Mouse (Mus musculus) forebrain, embryonic 13.5 days (tissue): ENCODE measurements around the gene Galk1. TPM values are rescaled to one million over a fixed set of nuclear protein-coding genes. Genes with fewer than 3 reads are reported as not detected.
A peak's percentile ranks its signal among the peaks of the same experiment; 100 is the strongest.

Experiments used
- ATAC-seq: fragments of 200-750 bp; cut with Nextera tagmentation; 2 replicates; pipeline ENCODE4 v1.8.0; 2017
- H3K27ac ChIP-seq: fragments of 300-500 bp; sonication (generic); 2 replicates; pipeline ENCODE4 v1.5.1; 2015; ENCODE audit warnings: inconsistent platforms, mild to moderate bottlenecking, moderate library complexity
- H3K27me3 ChIP-seq: fragments of 300-500 bp; sonication (generic); 2 replicates; pipeline ENCODE4 v1.6.1; 2015; ENCODE audit warnings: mild to moderate bottlenecking, inconsistent platforms
- H3K36me3 ChIP-seq: fragments of 300-500 bp; sonication (generic); 2 replicates; pipeline ENCODE4 v1.6.1; 2015; ENCODE audit warnings: mild to moderate bottlenecking, inconsistent platforms; ENCODE audit not compliant: poor library complexity, severe bottlenecking
- H3K4me1 ChIP-seq: fragments of 300-500 bp; sonication (generic); 2 replicates; pipeline ENCODE4 v1.6.1; 2015; ENCODE audit warnings: inconsistent platforms
- H3K4me2 ChIP-seq: fragments of 300-500 bp; sonication (generic); 2 replicates; pipeline ENCODE4 v1.6.1; 2015; ENCODE audit warnings: inconsistent platforms, mild to moderate bottlenecking, moderate library complexity
- H3K4me3 ChIP-seq: fragments of 300-500 bp; sonication (generic); 2 replicates; pipeline ENCODE4 v1.5.1; 2015; ENCODE audit warnings: mild to moderate bottlenecking, inconsistent platforms
- H3K9ac ChIP-seq: fragments of 300-500 bp; sonication (generic); 2 replicates; pipeline ENCODE4 v1.6.1; 2015; ENCODE audit warnings: mild to moderate bottlenecking, inconsistent platforms
- H3K9me3 ChIP-seq: fragments of 300-500 bp; sonication (generic); replicated peaks from 2 replicates; pipeline ENCODE4 v1.6.1; 2016; ENCODE audit warnings: inconsistent platforms
- WGBS: fragments of 180-500 bp; shearing (Covaris S2); methylation state at CpG from one replicate; pipeline ENCODE4 v1.1.7; 2015; 5-methylcytosine and 5-hydroxymethylcytosine counted together
- polyA plus RNA-seq: library from polyadenylated mRNA; unstranded; fragments of >200 nt; fragmentation: Nextera tagmentation; extraction: Ambion mirVana; gene quantifications from 2 replicates; pipeline ENCODE4 v1.2.1, GENCODE M21; 2015

Gene Galk1
- polyA plus RNA-seq, 1 experiment from 2014 or later: 74.8 TPM

GRCm38 (mm10) chr11:116045173-116045572 lies 32.7 kb upstream of the Galk1 start:
- Histone ChIP-seq H3K27me3 (no peaks in the 10 kb centered on the region), H3K4me3 (no peak overlapping the region), H3K9me3 (no peaks in the 10 kb centered on the region), H3K4me2 (no peak overlapping the region), H3K4me1 (no peaks in the 10 kb centered on the region), H3K27ac (no peak overlapping the region), H3K9ac (no peak overlapping the region), H3K36me3 (peaks cover 78% of the 10 kb centered on the region)
- WGBS: 98% methylated on average over 6 of the region's 6 CpGs
- no peak for ATAC-seq

- 88% methylated on average over 1 of the region's 1 CpGs for WGBS
- H3K36me3 ChIP-seq: peaks cover 76% of the 10 kb centered on the region
- no peak overlapping the region for H3K9ac ChIP-seq
- no peak overlapping the region for H3K4me2 ChIP-seq
- no peak overlapping the region for H3K4me3 ChIP-seq
- no peaks in the 10 kb centered on the region for H3K4me1 ChIP-seq
- no peaks in the 10 kb centered on the region for H3K27me3 ChIP-seq
- H3K27ac ChIP-seq: no peak overlapping the region
- H3K9me3 ChIP-seq: no peaks in the 10 kb centered on the region
- ATAC-seq: no peak
Measured at GRCm38 (mm10) chr11:116043286-116043685, 30.8 kb upstream of the Galk1 start.

- Histone ChIP-seq H3K9ac (no peak overlapping the region), H3K36me3 (peaks cover 69% of the 10 kb centered on the region), H3K9me3 (no peaks in the 10 kb centered on the region)
Measured at GRCm38 (mm10) chr11:116042372-116043138, 30.0 kb upstream of the Galk1 start.

GRCm38 (mm10) chr11:116041833-116042232 lies 29.3 kb upstream of the Galk1 start:
- Histone ChIP-seq H3K9me3 (no peaks in the 10 kb centered on the region), H3K9ac (no peak overlapping the region), H3K4me2 (no peak overlapping the region), H3K27ac (no peak overlapping the region), H3K4me3 (no peak overlapping the region), H3K4me1 (no peaks in the 10 kb centered on the region), H3K27me3 (no peaks in the 10 kb centered on the region), H3K36me3 (peaks cover 63% of the 10 kb centered on the region)
- no peak for ATAC-seq
- 98% methylated on average over 2 of the region's 2 CpGs for WGBS

More at GRCm38 (mm10) chr11:116042372-116043138, 30.0 kb upstream of the Galk1 start:
- no peaks in the 10 kb centered on the region for H3K27me3 ChIP-seq
- WGBS: 95% methylated on average over 5 of the region's 5 CpGs
- H3K4me3 ChIP-seq: no peak overlapping the region
- H3K4me1 ChIP-seq: no peaks in the 10 kb centered on the region
- ATAC-seq: no peak
- no peak overlapping the region for H3K4me2 ChIP-seq
- H3K27ac ChIP-seq: no peak overlapping the region

GRCm38 (mm10) chr11:116040593-116040992 lies 28.1 kb upstream of the Galk1 start:
- peaks cover 52% of the 10 kb centered on the region for H3K36me3 ChIP-seq
- H3K4me2 ChIP-seq: no peak overlapping the region
- H3K4me1 ChIP-seq: no peaks in the 10 kb centered on the region
- WGBS: 91% methylated on average over 6 of the region's 6 CpGs
- no peaks in the 10 kb centered on the region for H3K27me3 ChIP-seq
- H3K9me3 ChIP-seq: no peaks in the 10 kb centered on the region
- no peak overlapping the region for H3K9ac ChIP-seq
- no peak overlapping the region for H3K4me3 ChIP-seq
- no peak for ATAC-seq
- H3K27ac ChIP-seq: no peak overlapping the region

GRCm38 (mm10) chr11:116037826-116038225 lies 25.3 kb upstream of the Galk1 start:
- no peak for ATAC-seq
- Histone ChIP-seq H3K27ac (no peak overlapping the region), H3K4me3 (no peak overlapping the region), H3K4me2 (no peak overlapping the region), H3K36me3 (peaks cover 44% of the 10 kb centered on the region), H3K4me1 (peaks cover 7% of the 10 kb centered on the region), H3K9ac (no peak overlapping the region), H3K27me3 (no peaks in the 10 kb centered on the region), H3K9me3 (no peaks in the 10 kb centered on the region)
- 95% methylated on average over 9 of the region's 9 CpGs for WGBS

- H3K36me3 ChIP-seq: peaks cover 34% of the 10 kb centered on the region
- no peak overlapping the region for H3K9ac ChIP-seq
- H3K27ac ChIP-seq: no peak overlapping the region
- peaks cover 17% of the 10 kb centered on the region for H3K4me1 ChIP-seq
- H3K4me3 ChIP-seq: no peak overlapping the region
- no peaks in the 10 kb centered on the region for H3K9me3 ChIP-seq
- 96% methylated on average over 3 of the region's 3 CpGs for WGBS
- H3K27me3 ChIP-seq: no peaks in the 10 kb centered on the region
- no peak for ATAC-seq
- H3K4me2 ChIP-seq: no peak overlapping the region
Measured at GRCm38 (mm10) chr11:116036671-116037070, 24.2 kb upstream of the Galk1 start.

- no peak overlapping the region for H3K4me3 ChIP-seq
- peaks cover 27% of the 10 kb centered on the region for H3K4me1 ChIP-seq
- H3K9ac ChIP-seq: no peak overlapping the region
- no peaks in the 10 kb centered on the region for H3K9me3 ChIP-seq
- no peak overlapping the region for H3K27ac ChIP-seq
- no peak overlapping the region for H3K4me2 ChIP-seq
- peaks cover 17% of the 10 kb centered on the region for H3K36me3 ChIP-seq
- no peaks in the 10 kb centered on the region for H3K27me3 ChIP-seq
- WGBS: 95% methylated on average over 6 of the region's 6 CpGs
- ATAC-seq: no peak
Measured at GRCm38 (mm10) chr11:116034584-116034983, 22.1 kb upstream of the Galk1 start.

GRCm38 (mm10) chr11:116030898-116031845 lies 18.7 kb upstream of the Galk1 start:
- Histone ChIP-seq H3K4me1 (peaks cover 30% of the 10 kb centered on the region), H3K27me3 (peaks cover 3% of the 10 kb centered on the region; the same call in 1 of the 2 replicates), H3K27ac (peak overlapping the region; percentile 99), H3K4me3 (peak overlapping the region; percentile 64), H3K9me3 (no peaks in the 10 kb centered on the region), H3K4me2 (peak overlapping the region; percentile 88), H3K9ac (peak overlapping the region; percentile 81), H3K36me3 (peaks cover 5% of the 10 kb centered on the region; the same call in 1 of the 2 replicates)
- 28% methylated on average over 14 of the region's 14 CpGs for WGBS
- peak; percentile 28 for ATAC-seq

- Histone ChIP-seq H3K4me3 (peak within 1 kb of the TSS; percentile 64), H3K4me1 (peaks cover 30% of the 10 kb centered on the region), H3K9me3 (no peaks in the 10 kb centered on the region), H3K36me3 (peaks cover 5% of the 10 kb centered on the region; the same call in 1 of the 2 replicates), H3K9ac (peak within 1 kb of the TSS; percentile 81), H3K27ac (peak within 1 kb of the TSS; percentile 99), H3K4me2 (peak within 1 kb of the TSS; percentile 88), H3K27me3 (peaks cover 3% of the 10 kb centered on the region; the same call in 1 of the 2 replicates)
- peak; percentile 95 for ATAC-seq
- WGBS: under 1% methylated on average over 63 of the region's 67 CpGs
Measured at GRCm38 (mm10) chr11:116030088-116030897, 17.8 kb upstream of the Galk1 start, which contains the start of gene Unk. Gene Unk (plus strand): TSS chr11:116030322.

- Histone ChIP-seq H3K4me2 (peak overlapping the region; percentile 88), H3K4me1 (peaks cover 30% of the 10 kb centered on the region), H3K4me3 (peak overlapping the region; percentile 64), H3K36me3 (no peaks in the 10 kb centered on the region), H3K27me3 (peaks cover 3% of the 10 kb centered on the region; the same call in 1 of the 2 replicates), H3K9me3 (no peaks in the 10 kb centered on the region), H3K27ac (no peak overlapping the region; the same call in 1 of the 2 replicates), H3K9ac (peak overlapping the region; percentile 45; the same call in 1 of the 2 replicates)
- no peak for ATAC-seq
- 87% methylated on average over 6 of the region's 6 CpGs for WGBS
Measured at GRCm38 (mm10) chr11:116029086-116029865, 16.8 kb upstream of the Galk1 start.
